Mouse (Mus musculus): ENCODE measurements around the gene Rbfox1. TPM values are rescaled to one million over a fixed set of nuclear protein-coding genes. Genes with fewer than 3 reads are reported as not detected.

The Rbfox1 gene
- total and polyA plus RNA-seq, 3 experiments, result not detected

DNA sequence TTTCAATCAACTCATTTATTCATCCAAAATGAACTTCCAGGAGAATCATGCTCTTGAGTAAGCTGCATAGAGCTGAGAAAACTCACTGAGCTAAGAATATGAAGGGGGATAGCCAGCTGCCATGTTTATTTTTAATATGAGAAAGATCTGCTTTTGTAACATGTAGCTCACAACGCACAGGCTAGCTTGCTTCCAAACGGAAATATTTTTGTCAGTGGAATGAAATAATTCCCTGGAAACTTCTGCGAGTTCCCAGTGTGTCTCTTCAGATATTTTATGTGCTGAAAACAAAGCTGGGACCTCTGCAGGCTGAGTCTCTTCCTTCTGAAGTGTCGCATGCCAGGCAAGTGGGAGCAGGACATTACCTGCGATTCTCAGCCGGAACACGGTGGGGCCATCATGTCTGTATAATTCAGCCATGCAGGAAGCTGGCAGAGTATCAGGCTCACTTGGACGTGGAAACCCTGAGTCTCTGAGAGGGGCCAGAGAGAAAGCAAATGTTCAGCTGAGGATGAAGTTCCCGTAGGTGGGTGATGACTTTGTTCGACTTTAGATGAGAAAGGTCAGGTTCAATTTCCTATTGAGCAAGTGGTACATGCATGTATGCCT is 190.4 kb downstream of the Rbfox1 start:
- no peak for TF ChIP-seq TAL1 (conservative IDR thresholded peaks at IDR 0.05; ENCODE audit: low read depth, low read length)
- no peak for TF ChIP-seq GATA1 (IDR thresholded peaks at IDR 0.05; ENCODE audit: borderline replicate concordance, low read length)
- TF ChIP-seq CTCF (IDR thresholded peaks at IDR 0.05; ENCODE audit: low read depth, low read length), result no peak
- no peak for TF ChIP-seq GATA2 (IDR thresholded peaks at IDR 0.05; ENCODE audit: borderline replicate concordance, low read depth, low read length)
- TF ChIP-seq POLR2AphosphoS5 (IDR thresholded peaks at IDR 0.05; ENCODE audit: insufficient replicate concordance, low read depth, low read length), result no peak
- Histone ChIP-seq H3K4me3 (ENCODE audit: low read depth, low read length) (no peak overlapping the region), H3K27me3 (ENCODE audit: insufficient read depth, low read length) (no peaks in the 10 kb centered on the region), H3K36me3 (replicated peaks) (no peaks in the 10 kb centered on the region), H3K9me3 (replicated peaks) (0 out of 2 replicates have a peak, but pooled peaks cover 13% of the 10 kb centered on the region), H3K4me1 (ENCODE audit: insufficient read depth, low read depth, low read length) (no peaks in the 10 kb centered on the region)
- DNase-seq (ENCODE audit: low spot score), result no peak
- no peak for ATAC-seq (ENCODE audit: extremely low read depth, insufficient number of reproducible peaks, low FRiP score, poor library complexity, severe bottlenecking)

DNA sequence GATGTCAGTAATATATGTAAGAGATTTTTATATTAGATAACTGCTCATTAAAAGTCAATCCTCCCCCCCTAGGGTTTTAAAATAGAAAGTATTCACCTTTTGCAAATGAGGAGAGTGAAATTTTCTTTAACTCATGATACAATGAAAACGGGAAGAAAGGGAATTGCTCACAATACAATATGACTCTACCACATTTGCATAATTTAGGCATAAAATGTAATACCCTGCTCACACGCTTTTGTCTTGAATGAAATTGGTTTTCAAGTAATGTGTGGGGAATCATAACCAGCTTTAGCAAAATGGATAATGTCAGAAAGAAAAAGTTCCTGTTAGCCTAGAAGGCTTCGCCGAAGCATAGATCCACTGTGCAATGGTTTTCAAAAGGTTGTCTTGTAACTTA is 193.9 kb downstream of the Rbfox1 start:
- no peak for DNase-seq (ENCODE audit: low spot score)
- Histone ChIP-seq H3K27me3 (ENCODE audit: insufficient read depth, low read length) (no peaks in the 10 kb centered on the region), H3K36me3 (replicated peaks) (no peaks in the 10 kb centered on the region), H3K4me1 (ENCODE audit: insufficient read depth, low read depth, low read length) (no peaks in the 10 kb centered on the region), H3K4me3 (ENCODE audit: low read depth, low read length) (no peak overlapping the region), H3K9me3 (replicated peaks) (0 out of 2 replicates have a peak, but pooled peaks cover 4% of the 10 kb centered on the region)
- no peak for ATAC-seq (ENCODE audit: extremely low read depth, insufficient number of reproducible peaks, low FRiP score, poor library complexity, severe bottlenecking)
- TF ChIP-seq GATA2 (IDR thresholded peaks at IDR 0.05; ENCODE audit: borderline replicate concordance, low read depth, low read length), result no peak
- TF ChIP-seq CTCF (IDR thresholded peaks at IDR 0.05; ENCODE audit: low read depth, low read length), result no peak
- TF ChIP-seq GATA1 (IDR thresholded peaks at IDR 0.05; ENCODE audit: borderline replicate concordance, low read length), result no peak
- TF ChIP-seq TAL1 (conservative IDR thresholded peaks at IDR 0.05; ENCODE audit: low read depth, low read length), result no peak
- TF ChIP-seq POLR2AphosphoS5 (IDR thresholded peaks at IDR 0.05; ENCODE audit: insufficient replicate concordance, low read depth, low read length), result no peak

DNA sequence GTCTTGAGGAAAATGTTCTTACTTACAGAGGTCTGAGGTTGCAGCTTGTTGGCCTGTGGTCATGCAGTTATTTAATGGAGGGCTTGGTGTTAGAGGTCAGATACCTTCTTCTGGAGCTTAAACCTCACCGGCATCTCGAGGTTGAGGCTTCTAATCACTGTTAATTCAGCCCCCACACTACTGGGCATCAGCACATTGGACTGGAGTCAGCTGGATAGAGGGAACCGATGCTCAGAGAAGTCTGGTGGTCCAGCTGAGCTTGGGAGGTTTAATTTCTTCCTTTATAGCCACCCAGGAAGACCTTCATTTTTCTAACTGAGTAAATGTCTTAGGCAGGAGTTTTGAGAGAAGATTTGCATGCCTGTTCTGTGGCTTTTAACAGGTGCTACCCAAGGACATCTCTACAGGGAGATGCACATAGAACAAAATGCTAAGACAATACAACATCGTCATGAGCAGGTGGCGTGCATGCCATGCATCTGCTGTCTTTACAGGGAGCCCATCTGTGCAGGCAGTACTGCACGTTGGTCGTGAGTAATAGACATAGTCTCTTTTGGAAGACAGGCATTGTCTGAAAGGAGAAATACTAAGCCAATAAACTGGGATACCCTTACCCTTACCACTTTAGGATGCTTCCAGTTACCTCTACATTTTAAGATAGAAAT is 199.7 kb downstream of the Rbfox1 start:
- TF ChIP-seq GATA2 (IDR thresholded peaks at IDR 0.05; ENCODE audit: borderline replicate concordance, low read depth, low read length) (no peak), POLR2AphosphoS5 (IDR thresholded peaks at IDR 0.05; ENCODE audit: insufficient replicate concordance, low read depth, low read length) (no peak), GATA1 (IDR thresholded peaks at IDR 0.05; ENCODE audit: borderline replicate concordance, low read length) (no peak), TAL1 (conservative IDR thresholded peaks at IDR 0.05; ENCODE audit: low read depth, low read length) (no peak), CTCF (IDR thresholded peaks at IDR 0.05; ENCODE audit: low read depth, low read length) (no peak)
- ATAC-seq (ENCODE audit: extremely low read depth, insufficient number of reproducible peaks, low FRiP score, poor library complexity, severe bottlenecking) (no peak), DNase-seq (ENCODE audit: low spot score) (no peak)
- H3K4me1 ChIP-seq (ENCODE audit: insufficient read depth, low read depth, low read length), result no peaks in the 10 kb centered on the region
- H3K36me3 ChIP-seq (replicated peaks), result no peaks in the 10 kb centered on the region
- no peak overlapping the region for H3K4me3 ChIP-seq (ENCODE audit: low read depth, low read length)
- H3K27me3 ChIP-seq (ENCODE audit: insufficient read depth, low read length), result no peaks in the 10 kb centered on the region
- peaks cover 1% of the 10 kb centered on the region for H3K9me3 ChIP-seq (replicated peaks)

DNA sequence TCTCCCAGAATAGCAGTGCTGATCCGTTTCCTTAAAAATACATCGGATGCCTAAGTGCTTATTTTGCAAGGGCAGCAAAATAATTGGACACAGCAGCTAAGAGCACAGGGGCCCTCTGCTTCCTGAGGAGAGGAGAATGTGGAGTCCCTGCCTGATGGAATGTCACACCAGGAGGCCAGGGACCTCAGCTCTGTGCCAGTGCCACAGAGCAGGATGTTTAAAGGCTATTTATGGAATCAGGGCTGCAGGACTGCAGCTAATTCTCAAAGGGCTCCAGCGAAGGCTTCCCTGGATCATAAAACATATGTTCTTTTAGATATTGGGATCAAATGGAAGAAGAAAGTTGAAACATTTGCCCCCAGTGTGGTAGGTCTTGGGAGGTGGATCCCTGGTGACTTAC is 201.0 kb downstream of the Rbfox1 start:
- ATAC-seq (ENCODE audit: extremely low read depth, insufficient number of reproducible peaks, low FRiP score, poor library complexity, severe bottlenecking), result no peak
- H3K4me1 ChIP-seq (ENCODE audit: insufficient read depth, low read depth, low read length), result no peaks in the 10 kb centered on the region
- no peak overlapping the region for H3K4me3 ChIP-seq (ENCODE audit: low read depth, low read length)
- no peak for TF ChIP-seq CTCF (IDR thresholded peaks at IDR 0.05; ENCODE audit: low read depth, low read length)
- TF ChIP-seq POLR2AphosphoS5 (IDR thresholded peaks at IDR 0.05; ENCODE audit: insufficient replicate concordance, low read depth, low read length), result no peak
- no peak for TF ChIP-seq TAL1 (conservative IDR thresholded peaks at IDR 0.05; ENCODE audit: low read depth, low read length)
- no peak for TF ChIP-seq GATA2 (IDR thresholded peaks at IDR 0.05; ENCODE audit: borderline replicate concordance, low read depth, low read length)
- TF ChIP-seq GATA1 (IDR thresholded peaks at IDR 0.05; ENCODE audit: borderline replicate concordance, low read length), result no peak
- no peaks in the 10 kb centered on the region for H3K27me3 ChIP-seq (ENCODE audit: insufficient read depth, low read length)
- no peak for DNase-seq (ENCODE audit: low spot score)
- no peaks in the 10 kb centered on the region for H3K36me3 ChIP-seq (replicated peaks)
- peaks cover 1% of the 10 kb centered on the region for H3K9me3 ChIP-seq (replicated peaks)

DNA sequence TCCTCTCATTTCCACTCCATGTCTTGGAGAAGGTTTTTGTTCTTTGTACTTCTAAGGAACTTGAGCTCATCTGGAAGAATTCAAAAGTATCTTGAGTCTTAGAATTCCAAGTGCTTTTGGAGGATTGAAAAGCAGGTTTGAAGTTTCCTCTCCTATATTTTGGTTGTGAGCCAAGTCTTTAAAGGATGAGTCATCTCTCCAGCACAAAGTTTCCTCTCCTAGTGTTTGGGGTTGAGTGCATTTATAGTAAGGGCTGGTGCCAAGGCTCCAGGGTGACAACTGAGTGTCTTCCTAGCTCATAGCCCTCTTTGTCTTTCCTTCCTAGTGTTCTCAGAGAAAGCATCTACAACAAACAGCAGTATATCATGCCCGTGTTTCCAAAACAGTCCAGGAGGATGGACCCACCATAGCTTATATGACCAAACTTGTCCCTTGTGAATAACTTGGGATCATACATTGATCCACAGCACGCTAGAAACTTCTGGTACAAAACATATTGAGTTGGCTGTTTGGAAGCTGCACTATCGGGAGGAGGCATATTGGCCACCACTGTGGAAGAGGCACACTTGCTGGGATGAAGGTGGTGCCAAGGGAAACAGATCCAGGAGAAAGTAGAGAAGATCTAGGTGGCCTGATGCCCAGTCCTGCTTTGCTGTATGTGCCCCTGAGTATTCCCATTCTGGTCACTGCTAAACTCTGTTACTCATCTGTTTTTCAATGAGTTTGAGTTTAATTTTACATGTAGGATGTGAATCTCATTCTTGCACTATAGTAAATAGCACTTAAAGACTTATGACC is 206.4 kb downstream of the Rbfox1 start:
- no peaks in the 10 kb centered on the region for H3K4me1 ChIP-seq (ENCODE audit: insufficient read depth, low read depth, low read length)
- H3K9me3 ChIP-seq (replicated peaks), result peaks cover 4% of the 10 kb centered on the region
- TF ChIP-seq POLR2AphosphoS5 (IDR thresholded peaks at IDR 0.05; ENCODE audit: insufficient replicate concordance, low read depth, low read length) (no peak), TAL1 (conservative IDR thresholded peaks at IDR 0.05; ENCODE audit: low read depth, low read length) (no peak), CTCF (IDR thresholded peaks at IDR 0.05; ENCODE audit: low read depth, low read length) (no peak), GATA2 (IDR thresholded peaks at IDR 0.05; ENCODE audit: borderline replicate concordance, low read depth, low read length) (no peak), GATA1 (IDR thresholded peaks at IDR 0.05; ENCODE audit: borderline replicate concordance, low read length) (no peak)
- H3K27me3 ChIP-seq (ENCODE audit: insufficient read depth, low read length), result no peaks in the 10 kb centered on the region
- no peaks in the 10 kb centered on the region for H3K36me3 ChIP-seq (replicated peaks)
- H3K4me3 ChIP-seq (ENCODE audit: low read depth, low read length), result no peak overlapping the region
- DNase-seq (ENCODE audit: low spot score), result no peak
- no peak for ATAC-seq (ENCODE audit: extremely low read depth, insufficient number of reproducible peaks, low FRiP score, poor library complexity, severe bottlenecking)
